Mouse (Mus musculus): ENCODE data around the gene Ddn. TPM values are rescaled to one million over a fixed set of nuclear protein-coding genes. Genes with fewer than 3 reads are reported as not detected.
"Not testable (repeated sequence)": the region's sequence is repeated elsewhere in the genome, so short reads cannot be mapped to it uniquely, and the experiment has no call there.

The Ddn gene
- polyA plus RNA-seq, 1 experiment, result 0.11 TPM

- TF ChIP-seq MAX (IDR thresholded peaks at IDR 0.05; ENCODE audit: low read depth) (no peak), SRF (IDR thresholded peaks at IDR 0.05; ENCODE audit: control insufficient read depth, insufficient read length, low read depth) (no peak), POLR2AphosphoS2 (IDR thresholded peaks at IDR 0.05; ENCODE audit: insufficient read length, low read depth) (no peak), USF1 (IDR thresholded peaks at IDR 0.05; ENCODE audit: low read depth) (no peak), TCF3 (IDR thresholded peaks at IDR 0.05; ENCODE audit: insufficient read length, low read depth) (no peak), TCF12 (IDR thresholded peaks at IDR 0.05; ENCODE audit: insufficient read depth, poor library complexity, severe bottlenecking) (no peak), POLR2A (IDR thresholded peaks at IDR 0.05; ENCODE audit: insufficient read length, low read depth) (no peak), CEBPB (IDR thresholded peaks at IDR 0.05; ENCODE audit: insufficient read depth, poor library complexity, severe bottlenecking) (no peak), MYOD1 (IDR thresholded peaks at IDR 0.05; ENCODE audit: control insufficient read depth in 1 of 3, insufficient read length in 2 of 3, low read depth in 2 of 3) (no peak), REST (IDR thresholded peaks at IDR 0.05; ENCODE audit: insufficient read depth, insufficient read length) (no peak), E2F4 (IDR thresholded peaks at IDR 0.05; ENCODE audit: insufficient read depth) (no peak), MYOG (IDR thresholded peaks at IDR 0.05; ENCODE audit: control insufficient read depth in 1 of 3, insufficient read depth in 1 of 3, insufficient read length in 2 of 3, low read depth in 2 of 3) (no peak)
- Histone ChIP-seq H3K4me3 (no peak overlapping the region), H3K27me3 (ENCODE audit: control insufficient read depth, insufficient read depth, insufficient read length) (peaks cover under 1% of the 10 kb centered on the region), H3K4me2 (ENCODE audit: low read depth) (no peak overlapping the region), H3ac (ENCODE audit: control insufficient read depth, insufficient read length) (no peak overlapping the region), H3K36me3 (ENCODE audit: control insufficient read depth, insufficient read depth) (peaks cover 30% of the 10 kb centered on the region), H3K79me2 (ENCODE audit: control insufficient read depth, insufficient read depth) (no peaks in the 10 kb centered on the region)
These were observed 3.6 kb upstream of the Ddn start for GRCm38 (mm10) chr15:98812741-98813424.

DNA sequence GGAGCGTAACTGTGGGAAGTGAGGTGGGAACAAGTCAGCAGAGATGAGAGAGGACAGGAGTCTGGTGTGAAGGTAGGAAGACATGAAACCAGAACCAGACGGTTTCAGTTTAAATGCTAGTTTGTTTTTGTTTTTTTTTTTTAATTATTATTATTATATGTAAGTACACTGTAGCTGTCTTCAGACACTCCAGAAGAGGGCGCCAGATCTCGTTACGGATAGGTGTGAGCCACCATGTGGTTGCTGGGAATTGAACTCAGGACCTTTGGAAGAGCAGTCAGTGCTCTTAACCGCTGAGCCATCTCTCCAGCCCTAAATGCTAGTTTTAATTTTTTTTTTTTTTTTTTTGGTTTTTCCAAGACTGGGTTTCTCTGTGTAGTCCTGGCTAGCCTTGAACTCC is 922 bp upstream of the Ddn start:
- H3K79me2 ChIP-seq (ENCODE audit: control insufficient read depth, insufficient read depth); H3K4me2 ChIP-seq (ENCODE audit: low read depth); H3ac ChIP-seq (ENCODE audit: control insufficient read depth, insufficient read length); H3K4me3 ChIP-seq: not testable (repeated sequence)
- Histone ChIP-seq H3K36me3 (ENCODE audit: control insufficient read depth, insufficient read depth) (peaks cover 23% of the 10 kb centered on the region), H3K27me3 (ENCODE audit: control insufficient read depth, insufficient read depth, insufficient read length) (peaks cover 17% of the 10 kb centered on the region)

DNA sequence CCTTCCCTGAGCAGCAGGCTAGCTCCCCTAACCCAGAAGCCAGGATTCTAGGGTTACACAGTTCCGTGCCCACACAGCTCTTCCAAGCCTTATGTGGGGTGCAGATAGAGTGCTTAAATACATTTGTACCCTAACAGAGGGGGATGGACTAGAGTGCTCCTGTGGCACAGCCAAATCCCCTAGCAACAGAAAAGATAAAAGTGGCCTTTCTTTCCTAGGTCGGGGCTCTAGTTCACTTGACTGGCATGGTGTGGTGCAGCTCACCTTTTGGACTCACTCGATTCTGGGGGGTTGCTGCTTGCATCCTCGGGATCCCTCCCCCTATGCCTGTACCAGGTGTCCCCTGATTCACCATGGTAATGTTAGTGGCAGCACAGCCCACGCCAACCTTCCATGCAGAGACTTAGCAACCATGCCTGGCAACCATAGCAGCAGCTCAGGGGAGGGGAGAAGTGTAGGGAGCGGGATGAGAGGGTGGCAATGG is 597 bp downstream of the Ddn start:
- Histone ChIP-seq H3K27me3 (ENCODE audit: control insufficient read depth, insufficient read depth, insufficient read length) (peaks cover 21% of the 10 kb centered on the region), H3K36me3 (ENCODE audit: control insufficient read depth, insufficient read depth) (peaks cover 18% of the 10 kb centered on the region), H3K4me2 (ENCODE audit: low read depth) (peak overlapping the region; percentile 61), H3K4me3 (no peak overlapping the region), H3ac (ENCODE audit: control insufficient read depth, insufficient read length) (no peak overlapping the region), H3K79me2 (ENCODE audit: control insufficient read depth, insufficient read depth) (no peaks in the 10 kb centered on the region)
- TF ChIP-seq POLR2AphosphoS2 (IDR thresholded peaks at IDR 0.05; ENCODE audit: insufficient read length, low read depth) (no peak), E2F4 (IDR thresholded peaks at IDR 0.05; ENCODE audit: insufficient read depth) (no peak), USF1 (IDR thresholded peaks at IDR 0.05; ENCODE audit: low read depth) (no peak), MAX (IDR thresholded peaks at IDR 0.05; ENCODE audit: low read depth) (no peak), SRF (IDR thresholded peaks at IDR 0.05; ENCODE audit: control insufficient read depth, insufficient read length, low read depth) (no peak), TCF12 (IDR thresholded peaks at IDR 0.05; ENCODE audit: insufficient read depth, poor library complexity, severe bottlenecking) (no peak), REST (IDR thresholded peaks at IDR 0.05; ENCODE audit: insufficient read depth, insufficient read length) (no peak), MYOG (IDR thresholded peaks at IDR 0.05; ENCODE audit: control insufficient read depth in 1 of 3, insufficient read depth in 1 of 3, insufficient read length in 2 of 3, low read depth in 2 of 3) (no peak), CEBPB (IDR thresholded peaks at IDR 0.05; ENCODE audit: insufficient read depth, poor library complexity, severe bottlenecking) (no peak)

- TF ChIP-seq TCF3 (IDR thresholded peaks at IDR 0.05; ENCODE audit: insufficient read length, low read depth), result no peak
- TF ChIP-seq MYOG (IDR thresholded peaks at IDR 0.05; ENCODE audit: control insufficient read depth in 1 of 3, insufficient read depth in 1 of 3, insufficient read length in 2 of 3, low read depth in 2 of 3), result peak in 2 of 3 experiments; percentile 51 to 54
- TF ChIP-seq CEBPB (IDR thresholded peaks at IDR 0.05; ENCODE audit: insufficient read depth, poor library complexity, severe bottlenecking), result no peak
- TF ChIP-seq E2F4 (IDR thresholded peaks at IDR 0.05; ENCODE audit: insufficient read depth), result no peak
- peak in 1 of 3 experiments; percentile 32 for TF ChIP-seq MYOD1 (IDR thresholded peaks at IDR 0.05; ENCODE audit: control insufficient read depth in 1 of 3, insufficient read length in 2 of 3, low read depth in 2 of 3)
- Histone ChIP-seq H3K79me2 (ENCODE audit: control insufficient read depth, insufficient read depth) (no peaks in the 10 kb centered on the region), H3ac (ENCODE audit: control insufficient read depth, insufficient read length) (no peak overlapping the region), H3K4me2 (ENCODE audit: low read depth) (peak overlapping the region; percentile 61), H3K36me3 (ENCODE audit: control insufficient read depth, insufficient read depth) (peaks cover 13% of the 10 kb centered on the region), H3K27me3 (ENCODE audit: control insufficient read depth, insufficient read depth, insufficient read length) (peaks cover 21% of the 10 kb centered on the region), H3K4me3 (no peak overlapping the region)
These were observed 1.2 kb downstream of the Ddn start for GRCm38 (mm10) chr15:98807895-98808650.

Measured in myocyte (in vitro differentiated cells).